Mouse (Mus musculus): ENCODE results near the gene Dkkl1.

The Dkkl1 gene

GRCm38 (mm10) chr7:45191803-45192363, 20.1 kb downstream of the Dkkl1 start:
- peak; percentile 83 to 87 for DNase-seq

DNA sequence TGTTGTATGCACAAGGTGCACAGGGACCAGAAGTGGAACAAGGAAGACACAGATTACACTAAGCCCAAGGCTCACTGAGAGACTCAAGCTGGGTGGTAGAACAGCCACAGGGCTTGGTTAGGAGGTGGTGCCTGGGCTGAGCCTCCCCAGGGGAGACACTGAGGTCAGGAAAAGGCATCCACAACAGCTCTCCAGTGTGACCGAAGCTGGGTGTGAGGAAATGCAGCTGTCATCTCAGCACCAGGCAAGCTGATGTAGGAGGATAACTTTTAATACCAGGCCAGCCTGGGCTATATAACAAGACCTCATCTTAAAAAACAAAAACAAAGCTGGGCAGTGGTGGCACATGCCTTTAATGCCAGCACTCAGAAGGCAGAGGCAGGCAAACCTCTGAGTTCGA, 20.8 kb downstream of the Dkkl1 start:
- peak in 1 of 2 experiments; percentile 19 for DNase-seq

DNA sequence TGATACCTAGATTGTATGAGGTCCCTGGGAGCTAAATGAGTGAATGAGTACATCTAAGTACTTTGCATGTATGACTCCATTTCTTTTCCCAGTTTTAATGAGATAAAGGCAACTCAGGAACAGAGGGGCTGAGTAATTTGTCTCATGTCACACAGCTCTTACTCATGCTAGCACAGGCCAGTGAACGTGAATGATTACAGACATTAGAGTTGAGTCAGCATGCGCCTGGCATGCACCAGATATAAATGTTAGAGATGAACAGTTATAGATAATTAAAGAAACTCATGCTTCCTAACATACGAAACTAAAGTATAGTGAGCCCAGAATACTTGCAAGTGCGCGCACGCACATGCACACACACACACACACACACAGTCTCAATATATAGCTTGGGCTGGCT, 21.8 kb downstream of the Dkkl1 start:
- no peak for DNase-seq

GRCm38 (mm10) chr7:45189600-45189999, 22.3 kb downstream of the Dkkl1 start:
- peak; percentile 36 to 38 for DNase-seq

DNA sequence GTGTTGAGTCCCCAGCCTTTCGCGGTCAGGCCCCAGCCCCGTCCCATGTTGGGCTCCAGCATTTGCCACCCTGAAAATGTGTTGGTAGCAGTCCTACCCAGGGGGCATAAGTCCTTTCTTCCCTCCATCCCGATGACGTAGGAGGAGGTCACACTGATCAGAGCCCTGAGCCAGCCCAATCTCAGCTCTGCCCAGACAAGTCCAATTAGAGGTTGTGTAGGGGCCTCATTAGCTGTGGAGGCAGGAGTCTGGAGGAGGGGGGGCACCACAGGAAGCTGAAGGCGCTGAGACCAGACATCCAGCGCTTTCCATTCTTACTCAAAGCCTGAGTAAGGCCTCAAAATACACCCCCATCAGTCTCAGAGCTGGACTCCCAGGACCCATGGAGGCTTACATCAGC, 26.0 kb downstream of the Dkkl1 start:
- DNase-seq, result no peak

DNA sequence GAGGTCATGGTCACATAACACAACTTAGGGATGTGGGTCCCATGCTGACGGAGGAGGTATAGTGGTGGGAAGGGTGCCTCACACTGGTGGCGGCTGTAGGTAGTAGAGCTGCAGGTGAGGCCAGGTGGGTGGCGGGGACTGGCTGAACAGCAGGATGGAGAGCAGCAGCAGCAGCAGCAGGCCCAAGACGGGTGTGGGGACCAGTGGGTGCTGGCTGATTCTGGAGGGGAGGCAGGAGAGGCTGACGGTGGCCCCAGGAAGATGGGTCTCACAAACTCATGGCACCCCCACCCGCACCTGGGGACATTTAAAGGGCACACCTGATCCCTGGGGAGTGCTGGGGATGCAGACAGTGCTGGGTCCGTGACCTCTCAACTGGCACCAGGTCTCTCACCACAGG, 28.3 kb downstream of the Dkkl1 start:
- no peak for DNase-seq

DNA sequence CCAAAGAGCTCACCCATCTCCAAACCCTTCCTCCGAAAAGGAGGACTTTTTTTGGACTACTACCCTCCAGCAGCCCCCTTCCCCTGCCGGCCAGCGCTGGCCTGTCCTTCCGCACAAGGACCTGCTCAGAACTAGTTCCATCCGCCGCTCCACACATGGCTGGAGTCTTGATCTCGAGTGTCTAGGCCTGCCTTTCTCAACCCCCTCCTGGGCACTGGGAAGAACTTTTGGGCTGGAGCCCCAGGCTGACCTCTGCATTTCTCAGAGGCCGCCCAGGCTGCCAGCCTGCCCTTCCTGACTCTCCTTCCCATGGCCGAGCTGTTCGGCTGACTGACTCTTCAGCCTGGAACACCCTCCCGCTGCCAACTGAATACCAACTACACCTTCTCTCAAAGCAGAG, 29.3 kb downstream of the Dkkl1 start:
- peak in 1 of 2 experiments; percentile 42 for DNase-seq

DNA sequence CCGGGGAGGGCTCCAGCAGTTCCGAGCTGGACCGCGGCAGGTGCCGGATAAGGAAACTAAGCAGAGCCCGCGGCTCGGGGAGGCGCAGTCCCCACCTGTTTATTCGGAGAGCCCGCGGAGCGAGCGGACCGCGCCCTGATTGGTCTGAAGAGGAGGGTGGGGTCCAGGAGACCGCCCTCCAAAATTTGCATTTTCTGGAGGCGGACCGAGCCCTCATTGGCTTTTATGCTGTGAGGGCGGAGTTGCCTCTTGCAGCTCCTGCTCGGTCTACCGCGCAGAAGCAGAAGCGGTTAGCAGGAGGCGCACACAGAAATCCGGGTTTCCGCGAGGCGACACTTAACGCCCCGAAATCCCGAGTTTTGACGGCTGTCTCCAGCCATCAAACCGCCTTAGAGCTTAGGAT, 29.7 kb downstream of the Dkkl1 start:
- peak; percentile 89 to 91 for DNase-seq

- peak in 1 of 2 experiments; percentile 53 for DNase-seq
These were observed 30.4 kb downstream of the Dkkl1 start for GRCm38 (mm10) chr7:45181540-45181939.

DNA sequence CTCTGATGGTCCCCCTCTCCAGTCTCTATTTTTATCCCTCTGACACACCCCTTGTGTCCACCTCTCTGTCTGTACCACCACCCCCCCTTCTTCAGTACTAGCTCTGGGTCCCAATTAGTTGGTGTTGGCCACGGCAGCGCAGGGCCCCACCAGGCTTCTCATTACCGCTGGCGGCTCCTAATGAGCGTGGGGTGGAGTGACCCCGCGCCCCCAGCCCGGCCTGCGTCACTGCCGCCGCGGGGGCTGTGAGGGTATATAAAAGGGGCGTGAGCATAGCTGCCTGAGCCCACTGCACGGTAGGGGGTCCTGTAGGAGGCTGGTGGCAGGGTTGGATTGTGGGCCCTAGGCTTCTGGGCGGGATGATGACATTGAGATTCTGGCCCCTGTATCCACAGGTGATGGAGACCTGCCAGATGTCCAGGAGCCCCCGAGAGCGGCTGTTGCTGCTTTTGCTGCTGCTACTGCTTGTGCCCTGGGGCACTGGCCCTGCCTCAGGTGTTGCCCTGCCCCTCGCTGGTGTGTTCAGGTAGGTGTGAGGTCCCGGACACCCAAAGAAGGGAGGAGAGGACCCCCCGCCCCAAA, 31.0 kb downstream of the Dkkl1 start, which contains the start of gene Pth2:
Gene Pth2 (plus strand): TSS at position 100 of the 582 bp plus-strand sequence.
- DNase-seq, result peak in 1 of 2 experiments; percentile 37

DNA sequence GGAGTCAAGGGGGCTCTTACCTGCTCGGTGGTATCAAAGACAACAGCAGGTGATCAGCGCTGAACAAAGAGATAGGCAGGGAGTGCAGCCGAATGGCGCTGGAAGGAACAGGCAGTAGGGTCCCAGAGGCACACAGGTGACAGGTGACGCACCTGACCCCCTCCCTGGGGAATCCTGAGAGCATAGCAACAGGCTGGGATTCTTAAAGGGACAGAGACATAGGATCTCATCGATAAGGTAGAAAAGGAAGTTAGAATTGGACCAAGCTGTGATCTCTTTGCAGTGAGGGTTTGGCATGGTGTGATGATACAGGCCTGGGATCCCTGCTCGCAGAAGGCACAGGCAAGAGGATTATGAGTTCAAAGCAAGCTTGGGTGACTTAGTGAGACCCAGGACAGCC, 32.5 kb downstream of the Dkkl1 start, which contains the start of gene Gfy:
Gene Gfy (minus strand): TSS at position 101 of the 400 bp plus-strand sequence.
- DNase-seq, result no peak

DNA sequence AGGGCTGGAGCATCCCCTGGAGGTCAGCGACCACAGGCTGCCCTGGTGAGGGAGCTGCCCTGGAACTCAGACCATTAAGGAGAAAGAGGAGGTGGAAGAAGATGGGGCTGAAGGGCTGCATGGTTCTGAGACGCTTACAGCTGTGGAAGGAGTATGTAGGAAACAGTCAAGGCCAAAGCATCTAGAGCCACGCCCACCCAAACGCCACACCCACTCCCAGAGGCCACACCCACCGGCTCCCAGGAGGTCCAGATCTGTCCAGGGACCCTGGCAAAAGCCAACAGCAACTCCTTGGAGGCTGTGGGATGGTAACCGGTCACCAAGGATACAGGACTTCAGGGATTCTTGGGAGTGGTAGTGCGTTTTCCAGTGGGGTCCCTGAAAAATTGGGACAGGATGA, 33.4 kb downstream of the Dkkl1 start:
- peak; percentile 10 to 39 for DNase-seq

GRCm38 (mm10) chr7:45176356-45176755, 35.6 kb downstream of the Dkkl1 start:
- peak; percentile 49 to 63 for DNase-seq

GRCm38 (mm10) chr7:45175929-45176328, 36.0 kb downstream of the Dkkl1 start:
- peak in 1 of 2 experiments; percentile 55 for DNase-seq

DNA sequence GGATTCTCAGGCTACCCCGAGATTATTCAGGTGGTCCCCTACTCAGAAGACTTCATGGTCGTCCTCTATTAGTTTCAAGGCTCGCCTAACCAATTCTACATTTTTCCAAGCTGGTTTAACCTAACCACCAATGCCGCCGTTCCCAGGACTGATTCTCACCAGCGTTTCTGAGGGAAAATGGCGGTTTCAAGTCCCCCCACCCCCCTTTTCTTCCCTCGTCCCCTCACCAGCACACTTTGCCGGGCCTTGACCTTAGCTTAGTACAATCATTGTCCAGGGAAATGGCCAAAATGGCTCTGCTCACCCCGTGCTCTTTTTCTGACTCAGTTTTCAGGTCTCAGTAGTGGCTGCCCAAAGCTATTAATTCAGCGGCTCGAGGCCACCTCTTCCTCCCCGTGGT, 36.5 kb downstream of the Dkkl1 start:
- DNase-seq, result no peak

DNA sequence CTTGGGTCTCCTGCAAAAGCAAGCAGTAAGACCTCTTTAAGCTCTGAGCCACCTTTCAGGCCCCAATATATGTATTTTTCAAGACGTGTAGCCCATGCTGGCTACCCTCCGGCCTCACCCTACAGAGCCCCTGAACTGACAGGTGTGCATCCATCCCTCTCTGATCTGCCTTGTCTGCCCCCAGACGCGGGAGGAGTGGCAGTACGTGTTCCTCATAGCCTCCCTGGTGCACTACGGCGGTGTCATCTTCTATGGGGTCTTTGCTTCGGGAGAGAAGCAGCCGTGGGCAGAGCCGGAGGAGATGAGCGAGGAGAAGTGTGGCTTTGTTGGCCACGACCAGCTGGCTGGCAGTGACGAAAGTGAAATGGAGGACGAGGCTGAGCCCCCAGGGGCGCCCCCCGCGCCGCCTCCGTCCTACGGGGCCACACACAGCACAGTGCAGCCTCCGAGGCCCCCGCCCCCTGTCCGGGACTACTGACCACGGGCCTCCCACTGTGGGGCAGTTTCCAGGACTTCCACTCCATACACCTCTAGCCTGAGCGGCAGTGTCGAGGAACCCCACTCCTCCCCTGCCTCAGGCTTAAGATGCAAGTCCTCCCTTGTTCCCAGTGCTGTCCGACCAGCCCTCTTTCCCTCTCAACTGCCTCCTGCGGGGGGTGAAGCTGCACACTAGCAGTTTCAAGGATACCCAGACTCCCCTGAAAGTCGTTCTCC, 37.2 kb downstream of the Dkkl1 start:
- DNase-seq, result peak; percentile 54 to 62

- DNase-seq, result peak in 1 of 2 experiments; percentile 54
These were observed 38.2 kb downstream of the Dkkl1 start for GRCm38 (mm10) chr7:45173772-45174171.

DNA sequence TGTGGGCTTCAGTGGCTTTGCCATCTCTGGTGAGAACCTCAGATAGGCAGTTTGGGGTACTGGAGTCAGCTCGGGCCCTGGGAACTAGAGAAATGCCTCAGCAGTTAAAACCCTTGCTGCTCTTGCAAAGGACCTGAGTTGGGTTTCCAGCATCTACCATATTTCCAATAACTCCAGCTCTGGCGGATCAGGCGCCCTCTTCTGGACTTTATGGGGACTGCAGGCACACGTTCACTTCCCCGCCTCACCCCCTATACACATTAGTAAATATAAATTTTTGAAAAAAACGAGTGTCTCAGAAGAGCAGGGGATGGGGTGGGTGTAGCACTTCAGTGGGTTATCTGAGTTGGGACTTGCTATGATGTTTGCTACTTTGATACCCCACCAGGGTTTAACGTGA, 39.0 kb downstream of the Dkkl1 start:
- peak; percentile 59 to 78 for DNase-seq

DNA sequence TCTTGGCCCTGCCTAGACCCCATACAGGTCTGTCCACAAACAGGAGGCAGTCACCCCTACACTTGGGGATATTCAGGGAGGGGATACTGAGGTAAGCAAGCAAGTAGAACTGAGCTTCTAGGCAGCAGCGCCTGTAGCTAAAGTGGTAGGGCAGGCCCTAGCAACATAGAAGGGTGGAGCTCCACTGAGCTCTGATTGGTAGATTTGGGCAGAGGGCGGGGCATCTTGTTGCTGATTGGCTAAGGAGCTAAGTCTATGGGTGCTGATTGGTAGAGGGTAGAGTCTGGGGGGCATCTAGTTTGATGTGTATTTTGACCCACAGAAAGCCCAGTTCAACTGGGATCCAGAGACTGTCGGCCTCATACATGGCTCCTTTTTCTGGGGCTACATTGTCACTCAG, 42.5 kb downstream of the Dkkl1 start:
- peak; percentile 77 to 83 for DNase-seq

DNA sequence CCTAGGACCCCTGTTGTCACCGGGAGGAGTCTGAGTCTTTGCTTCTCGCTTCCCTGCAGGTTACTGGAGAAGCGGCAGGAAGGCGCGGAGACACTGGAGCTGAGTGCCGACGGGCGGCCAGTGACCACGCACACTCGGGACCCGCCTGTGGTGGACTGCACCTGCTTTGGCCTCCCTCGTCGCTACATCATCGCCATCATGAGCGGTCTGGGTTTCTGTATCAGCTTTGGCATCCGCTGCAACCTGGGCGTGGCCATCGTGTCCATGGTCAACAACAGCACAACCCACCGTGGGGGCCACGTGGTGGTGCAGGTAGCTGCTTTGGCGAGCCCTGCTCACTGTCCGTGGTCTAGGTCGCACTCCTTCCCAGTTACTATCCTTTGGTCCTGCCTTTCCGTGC, 43.3 kb downstream of the Dkkl1 start:
- peak; percentile 70 to 75 for DNase-seq

DNA sequence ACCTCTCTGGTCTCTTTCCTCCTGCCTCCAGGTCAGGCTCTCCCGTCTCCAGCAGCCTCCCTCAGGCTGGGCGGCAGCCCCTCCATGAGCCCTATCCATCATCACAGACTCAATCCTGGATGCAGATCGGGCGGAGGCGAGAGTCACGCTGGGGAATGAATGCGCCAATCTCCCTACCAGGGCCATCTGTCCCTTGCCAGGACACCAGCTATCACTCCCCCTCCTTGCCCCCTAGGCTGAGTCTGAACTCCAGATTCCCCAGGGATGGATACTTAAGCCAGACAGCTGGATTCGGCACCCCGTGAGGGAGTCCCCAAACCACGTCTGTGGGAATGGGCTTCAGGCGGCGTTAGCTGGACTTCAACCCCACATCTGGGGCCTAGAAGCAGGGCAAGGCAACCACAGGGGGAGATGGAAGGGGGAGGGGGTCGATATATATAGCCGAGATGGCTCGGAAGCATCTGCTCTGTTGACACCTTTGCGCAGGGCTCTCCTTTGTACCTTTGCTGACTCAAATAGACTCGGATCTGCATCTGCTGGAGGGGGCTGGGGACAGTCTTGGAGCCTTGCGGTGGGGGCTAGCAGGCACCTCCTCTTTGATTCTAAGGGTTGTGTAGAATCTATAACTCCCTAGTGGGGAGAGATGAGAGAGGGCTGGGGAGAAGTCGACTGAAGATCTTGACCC, 44.0 kb downstream of the Dkkl1 start:
- DNase-seq, result peak; percentile 87

GRCm38 (mm10) chr7:45166950-45167401, 45.0 kb downstream of the Dkkl1 start:
- DNase-seq, result peak; percentile 77 to 80

DNA sequence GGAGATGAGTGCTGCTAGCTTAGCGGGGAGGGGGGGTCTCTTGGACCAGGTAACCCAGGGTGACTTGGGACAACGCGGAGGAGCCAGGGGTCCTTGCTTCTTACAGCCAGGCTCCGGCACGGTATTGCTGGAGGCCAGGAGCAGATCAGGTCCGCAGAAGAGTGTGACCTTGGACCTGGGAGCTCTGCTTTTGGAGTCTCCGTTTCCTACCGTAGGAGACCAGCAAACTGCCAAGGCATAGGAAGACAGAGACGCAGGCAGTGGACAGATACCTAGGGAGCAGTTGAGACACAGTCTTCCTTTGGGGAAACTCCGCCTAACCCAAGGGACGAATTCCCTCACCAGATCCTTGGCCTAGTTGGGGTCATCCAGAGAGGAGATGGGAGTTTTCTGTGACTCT, 46.2 kb downstream of the Dkkl1 start:
- DNase-seq, result peak; percentile 52 to 60

Measured in cerebellum, postnatal 25 days (tissue).